Mouse (Mus musculus) megakaryocyte, embryonic 14.5 days (primary cell): ENCODE results near the gene 1810010D01Rik.

Experiments used
- FLI1 ChIP-seq: IDR thresholded peaks from 2 replicates; pipeline ENCODE4 v1.6.1; 2012; ENCODE audit warnings: low read length, inconsistent platforms, mixed read lengths
- GATA1 ChIP-seq: IDR thresholded peaks from 3 replicates; pipeline ENCODE4 v1.6.1; 2012; ENCODE audit warnings: mixed read lengths, low read length, inconsistent platforms, borderline replicate concordance

DNA sequence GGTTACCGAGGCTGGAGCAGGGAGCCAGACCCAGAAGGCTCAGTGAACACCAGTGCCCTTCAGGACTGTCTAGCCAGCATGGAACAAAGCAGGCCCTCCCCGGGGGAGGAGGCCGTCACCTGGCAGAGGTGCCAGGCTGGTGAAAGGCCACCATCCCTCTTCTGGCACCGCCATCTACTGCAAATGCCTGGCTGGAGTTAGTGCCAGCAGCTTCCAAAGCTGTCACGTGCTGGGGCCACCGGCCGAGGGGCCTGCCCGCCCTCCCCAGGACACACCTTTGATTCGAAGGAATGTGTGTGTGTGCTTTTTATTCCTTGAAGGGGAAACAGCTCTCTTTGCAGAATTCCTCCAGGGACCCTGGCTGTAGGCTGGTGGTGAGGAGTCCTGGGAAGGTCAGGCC is 23.7 kb upstream of the 1810010D01Rik start:
- TF ChIP-seq GATA1 (no peak), FLI1 (no peak)
